Mouse (Mus musculus) CD4-positive, CD25-positive, alpha-beta regulatory T cell, adult 2 months (primary cell): ENCODE measurements at regions not wholly inside any gene's neighbourhood (a gene's known extent, or its start where the extent isn't known, plus 50 kb on each side); places are given as distances from the start of the nearest gene placed in this dataset.
"Not testable (repeated sequence)": the region's sequence is repeated elsewhere in the genome, so short reads cannot be mapped to it uniquely, and the experiment has no call there.

Source experiments
- DNase-seq: peaks from one replicate; pipeline ENCODE4 v3.0.0-alpha.2; 2012; ENCODE audit warnings: low read depth, low spot score

GRCm38 (mm10) chr9:104398484-104398883 is 60.9 kb upstream of the Acpp start:
- DNase-seq: not testable (repeated sequence)

GRCm38 (mm10) chr9:104387805-104388204 is 50.3 kb upstream of the Acpp start:
- no peak for DNase-seq
